Mouse (Mus musculus) midbrain, embryonic 12.5 days (tissue): ENCODE measurements around the gene Cdkn2c. TPM values are rescaled to one million over a fixed set of nuclear protein-coding genes. Genes with fewer than 3 reads are reported as not detected.

Experiments
- polyA plus RNA-seq: library from polyadenylated mRNA; unstranded; fragments of >200 nt; fragmentation: Nextera tagmentation; extraction: Ambion mirVana; gene quantifications from 2 replicates; pipeline ENCODE4 v1.2.1, GENCODE M21; 2016

The Cdkn2c gene
- polyA plus RNA-seq, 1 experiment from 2014 or later: 12.4 TPM

Other genes starting within 250 kb of the Cdkn2c start
- gene Rnf11, start 182.5 kb downstream of the Cdkn2c start, polyA plus RNA-seq: 59.4 and 65.4 TPM in 2 replicates
- gene 4930522H14Rik, start 135.9 kb downstream of the Cdkn2c start, polyA plus RNA-seq: not detected in 2 replicates
- gene Faf1, start 9.4 kb upstream of the Cdkn2c start, polyA plus RNA-seq: 43.4 and 46.6 TPM in 2 replicates